Mouse (Mus musculus) brain, embryonic 14.5 days (tissue): Measurements from ENCODE around the gene Glt28d2.

Source experiments
- CTCF ChIP-seq: fragments of 200-500 bp; IDR thresholded peaks from 2 replicates; pipeline ENCODE4 v1.5.1; 2012; ENCODE audit warnings: inconsistent platforms, mild to moderate bottlenecking, moderate library complexity, borderline replicate concordance; ENCODE audit not compliant: insufficient read depth, insufficient read length; ENCODE audit errors: extremely low read depth
- POLR2A ChIP-seq: fragments of 200-500 bp; IDR thresholded peaks from 2 replicates; pipeline ENCODE4 v1.6.1; 2012; ENCODE audit warnings: mild to moderate bottlenecking, inconsistent platforms, borderline replicate concordance; ENCODE audit not compliant: poor library complexity, insufficient read depth, insufficient read length, severe bottlenecking; ENCODE audit errors: extremely low read depth

DNA sequence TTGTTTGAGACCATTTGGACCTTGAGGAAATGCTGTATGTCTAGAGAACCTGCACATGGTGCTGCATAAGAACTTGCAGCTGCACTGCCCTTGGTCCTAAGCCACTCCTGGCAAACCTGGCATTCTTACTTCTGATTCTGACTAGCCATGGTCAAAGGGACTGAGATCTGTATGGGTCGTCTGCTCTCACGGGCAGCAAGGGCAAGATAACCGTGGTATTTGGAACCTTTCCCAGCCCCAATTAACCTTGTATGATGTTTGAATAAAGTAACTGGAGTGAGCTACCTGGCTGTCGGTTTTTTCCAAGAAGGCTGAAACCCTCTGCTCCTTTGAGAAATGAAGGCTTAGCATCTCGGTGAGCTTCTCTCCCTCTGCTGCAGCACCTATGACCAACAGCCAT lies 8.4 kb downstream of the Glt28d2 start:
- TF ChIP-seq CTCF (no peak), POLR2A (no peak)
